Mouse (Mus musculus): ENCODE data around the gene Dram2.
A peak's percentile ranks its signal among the peaks of the same experiment; 100 is the strongest.
"Not testable (repeated sequence)": the region's sequence is repeated elsewhere in the genome, so short reads cannot be mapped to it uniquely, and the experiment has no call there.

Dram2 gene

GRCm38 (mm10) chr3:106547171-106547923 is at the start of gene Dram2, which contains the start of gene Cept1:
Gene Dram2 (plus strand): TSS chr3:106547798.
Gene Cept1 (minus strand): TSS chr3:106547802.
- peak; percentile 92 for DNase-seq

- DNase-seq, result no peak
These were observed 47.1 kb upstream of the Dram2 start for GRCm38 (mm10) chr3:106500510-106500909.

- no peak for DNase-seq
These were observed 44.7 kb upstream of the Dram2 start for GRCm38 (mm10) chr3:106502892-106503291.

GRCm38 (mm10) chr3:106510669-106511068 is 36.9 kb upstream of the Dram2 start:
- no peak for DNase-seq

GRCm38 (mm10) chr3:106515016-106515415 is 32.6 kb upstream of the Dram2 start:
- peak; percentile 9 for DNase-seq

GRCm38 (mm10) chr3:106522730-106523129 is 24.9 kb upstream of the Dram2 start:
- DNase-seq, result no peak

- no peak for DNase-seq
These were observed 21.2 kb upstream of the Dram2 start for GRCm38 (mm10) chr3:106526411-106526810.

- no peak for DNase-seq
These were observed 19.6 kb upstream of the Dram2 start for GRCm38 (mm10) chr3:106528032-106528431.

GRCm38 (mm10) chr3:106533277-106533676 is 14.3 kb upstream of the Dram2 start:
- DNase-seq, result no peak

GRCm38 (mm10) chr3:106544721-106545316 is 2.8 kb upstream of the Dram2 start:
- DNase-seq, result no peak

- DNase-seq, result no peak
These were observed 434 bp downstream of the Dram2 start for GRCm38 (mm10) chr3:106547924-106548539.

GRCm38 (mm10) chr3:106548971-106549370 is 1.4 kb downstream of the Dram2 start:
- no peak for DNase-seq

- no peak for DNase-seq
These were observed 5.8 kb downstream of the Dram2 start for GRCm38 (mm10) chr3:106553411-106553810.

GRCm38 (mm10) chr3:106555743-106556250 is 8.2 kb downstream of the Dram2 start:
- no peak for DNase-seq

- no peak for DNase-seq
These were observed 10.7 kb downstream of the Dram2 start for GRCm38 (mm10) chr3:106558271-106558670.

GRCm38 (mm10) chr3:106565876-106566275 is 18.3 kb downstream of the Dram2 start:
- DNase-seq, result no peak

- no peak for DNase-seq
These were observed 25.6 kb downstream of the Dram2 start for GRCm38 (mm10) chr3:106573191-106573590.

- no peak for DNase-seq
These were observed 31.7 kb downstream of the Dram2 start for GRCm38 (mm10) chr3:106579296-106579695.

GRCm38 (mm10) chr3:106593631-106594030 is 46.0 kb downstream of the Dram2 start:
- DNase-seq, result not testable (repeated sequence)

- DNase-seq, result no peak
These were observed 70.5 kb downstream of the Dram2 start for GRCm38 (mm10) chr3:106618103-106618502.
